Mouse (Mus musculus) neural tube, embryonic 15.5 days (tissue): ENCODE results near the gene Itga7. TPM values are rescaled to one million over a fixed set of nuclear protein-coding genes. Genes with fewer than 3 reads are reported as not detected.

Experiments
- polyA plus RNA-seq: library from polyadenylated mRNA; unstranded; fragments of >200 nt; fragmentation: Nextera tagmentation; extraction: Ambion mirVana; gene quantifications from 2 replicates; pipeline ENCODE4 v1.2.1, GENCODE M21; 2015

Itga7 gene
- polyA plus RNA-seq, 1 experiment from 2014 or later: 7.2 TPM

Other genes starting within 250 kb of the Itga7 start
- gene Rab5b, start 237.6 kb upstream of the Itga7 start, polyA plus RNA-seq: 103 and 108 TPM in 2 replicates
- gene Pmel, start 229.6 kb upstream of the Itga7 start, polyA plus RNA-seq: 0.49 and 1.1 TPM in 2 replicates
- gene Cdk2, start 228.8 kb upstream of the Itga7 start, polyA plus RNA-seq: 16.1 and 33.7 TPM in 2 replicates
- gene Dgka, start 189.0 kb upstream of the Itga7 start, polyA plus RNA-seq: 7.7 and 13.2 TPM in 2 replicates
- gene Pym1, start 185.9 kb upstream of the Itga7 start, polyA plus RNA-seq: 41.7 and 42.7 TPM in 2 replicates
- gene Mmp19, start 142.9 kb upstream of the Itga7 start, polyA plus RNA-seq: 0.56 and 0.88 TPM in 2 replicates
- gene Dnajc14, start 129.8 kb upstream of the Itga7 start, polyA plus RNA-seq: 50.6 TPM in 2 replicates
- 14.4 and 16.6 TPM in 2 replicates for gene Tmem198b, start 129.4 kb upstream of the Itga7 start, polyA plus RNA-seq
- 147 and 153 TPM in 2 replicates for gene Sarnp, start 116.5 kb upstream of the Itga7 start, polyA plus RNA-seq
- gene Ormdl2, start 112.2 kb upstream of the Itga7 start, polyA plus RNA-seq: 23.5 and 34.2 TPM in 2 replicates
- gene Gdf11, start 42.1 kb upstream of the Itga7 start, polyA plus RNA-seq: 6.8 and 9.0 TPM in 2 replicates
- gene Cd63, start 32.8 kb upstream of the Itga7 start, polyA plus RNA-seq: 254 and 295 TPM in 2 replicates
- 15.7 and 19.8 TPM in 2 replicates for gene Rdh5, start 10.9 kb upstream of the Itga7 start, polyA plus RNA-seq
- 248 and 265 TPM in 2 replicates for gene Bloc1s1, start 9.8 kb upstream of the Itga7 start, polyA plus RNA-seq
- 0.19 TPM in 1 of 2 replicates, not detected in the other for gene Mettl7b, start 27.2 kb downstream of the Itga7 start, polyA plus RNA-seq
- gene Olfr9, start 55.6 kb downstream of the Itga7 start, polyA plus RNA-seq: not detected in 2 replicates
- not detected in 2 replicates for gene Olfr763, start 77.0 kb downstream of the Itga7 start, polyA plus RNA-seq
- gene Olfr764-ps1, start 106.1 kb downstream of the Itga7 start, polyA plus RNA-seq: not detected in 2 replicates
- not detected in 2 replicates for gene Olfr765, start 116.2 kb downstream of the Itga7 start, polyA plus RNA-seq
- not detected in 2 replicates for gene Olfr766-ps1, start 135.2 kb downstream of the Itga7 start, polyA plus RNA-seq
- gene Olfr767, start 149.1 kb downstream of the Itga7 start, polyA plus RNA-seq: not detected in 2 replicates
- gene Olfr768, start 165.6 kb downstream of the Itga7 start, polyA plus RNA-seq: not detected in 2 replicates
- gene Olfr769, start 184.0 kb downstream of the Itga7 start, polyA plus RNA-seq: not detected in 2 replicates
- not detected in 2 replicates for gene Olfr770, start 205.2 kb downstream of the Itga7 start, polyA plus RNA-seq
- not detected in 2 replicates for gene Olfr771, start 230.9 kb downstream of the Itga7 start, polyA plus RNA-seq
- not detected in 2 replicates for gene Olfr772, start 244.1 kb downstream of the Itga7 start, polyA plus RNA-seq